Mouse (Mus musculus) kidney, postnatal 0 days (tissue): Measurements from ENCODE around the gene Smco2. TPM values are rescaled to one million over a fixed set of nuclear protein-coding genes. Genes with fewer than 3 reads are reported as not detected.

Experiments used
- ATAC-seq: fragments of 200-750 bp; cut with Nextera tagmentation; replicated peaks from 2 replicates; pipeline ENCODE4 v1.8.0; 2017; ENCODE audit warnings: low read depth, moderate number of reproducible peaks, moderate TSS enrichment, moderate library complexity; ENCODE audit not compliant: low FRiP score
- DNase-seq: peaks from one replicate; pipeline ENCODE4 v3.0.0-alpha.2; 2016; ENCODE audit warnings: low spot score
- H3K27ac ChIP-seq: fragments of 300-500 bp; sonication (generic); 2 replicates; pipeline ENCODE4 v1.5.1; 2014; ENCODE audit warnings: mild to moderate bottlenecking
- H3K27me3 ChIP-seq: fragments of 300-500 bp; sonication (generic); 2 replicates; pipeline ENCODE4 v1.6.1; 2014; ENCODE audit warnings: low read length, mixed read lengths; ENCODE audit not compliant: insufficient read depth
- H3K36me3 ChIP-seq: fragments of 300-500 bp; sonication (generic); 2 replicates; pipeline ENCODE4 v1.6.1; 2014; ENCODE audit warnings: low read length, mixed read lengths; ENCODE audit not compliant: insufficient read depth
- H3K4me1 ChIP-seq: fragments of 300-500 bp; sonication (generic); replicated peaks from 2 replicates; pipeline ENCODE4 v1.6.1; 2014; ENCODE audit warnings: antibody characterized with exemption, low read length, mixed read lengths; ENCODE audit not compliant: insufficient read depth
- H3K4me2 ChIP-seq: fragments of 300-500 bp; sonication (generic); 2 replicates; pipeline ENCODE4 v1.6.1; 2014; ENCODE audit warnings: mild to moderate bottlenecking, low read length, moderate library complexity, mixed read lengths
- H3K4me3 ChIP-seq: fragments of 300-500 bp; sonication (generic); replicated peaks from 2 replicates; pipeline ENCODE4 v1.5.1; 2014; ENCODE audit warnings: low read depth, low read length
- H3K9ac ChIP-seq: fragments of 300-500 bp; sonication (generic); 2 replicates; pipeline ENCODE4 v1.6.1; 2014; ENCODE audit warnings: low read depth, low read length
- H3K9me3 ChIP-seq: fragments of 300-500 bp; sonication (generic); replicated peaks from 2 replicates; pipeline ENCODE4 v1.6.1; 2016; ENCODE audit warnings: low read length, inconsistent platforms, mixed read lengths
- CTCF ChIP-seq: IDR thresholded peaks from 2 replicates; pipeline ENCODE4 v1.5.1; 2016; ENCODE audit warnings: antibody characterized with exemption, low read depth, mild to moderate bottlenecking, moderate library complexity
- WGBS: fragments of 180-500 bp; shearing (Covaris S2); extraction: QIAGEN DNeasy Blood & Tissue Kit; methylation state at CpG from one replicate; pipeline ENCODE4 v1.1.7; 2014; 5-methylcytosine and 5-hydroxymethylcytosine counted together
- polyA plus RNA-seq: library from polyadenylated mRNA; unstranded; fragments of >200 nt; fragmentation: Nextera tagmentation; extraction: Ambion mirVana; gene quantifications from 2 replicates; pipeline ENCODE4 v1.2.1, GENCODE M21; 2015

The Smco2 gene
- polyA plus RNA-seq, 1 experiment from 2014 or later = not detected

DNA sequence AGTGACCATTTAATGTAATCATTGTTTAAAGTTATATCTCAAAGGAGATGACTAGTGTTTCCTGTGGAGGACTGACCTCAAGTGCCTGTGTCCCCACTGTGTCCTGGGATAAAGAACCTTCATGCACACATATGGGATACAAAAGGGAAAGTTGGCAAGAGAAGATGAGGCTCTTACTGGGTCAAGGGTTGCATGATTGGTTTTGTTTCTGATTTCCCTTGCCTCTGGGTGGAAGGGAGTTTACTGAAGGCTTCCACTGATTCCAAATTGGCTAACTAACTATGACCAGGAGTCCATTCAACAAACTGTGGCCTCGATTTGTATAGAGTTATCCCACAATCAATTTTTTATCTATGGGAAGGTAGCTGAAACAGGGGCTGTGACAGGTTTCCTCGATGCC is 53.7 kb downstream of the Smco2 start:
- ATAC-seq = no peak
- peaks cover 30% of the 10 kb centered on the region for H3K4me1 ChIP-seq
- DNase-seq = no peak
- no peaks in the 10 kb centered on the region for H3K36me3 ChIP-seq
- no peak overlapping the region for H3K4me3 ChIP-seq
- no peak for TF ChIP-seq CTCF
- no peak overlapping the region for H3K27ac ChIP-seq
- no peaks in the 10 kb centered on the region for H3K27me3 ChIP-seq
- 89% methylated on average over 2 of the region's 2 CpGs for WGBS
- no peak overlapping the region for H3K4me2 ChIP-seq
- no peak overlapping the region for H3K9ac ChIP-seq
- no peaks in the 10 kb centered on the region for H3K9me3 ChIP-seq

GRCm38 (mm10) chr6:146904707-146905106 is 54.8 kb downstream of the Smco2 start:
- no peak for ATAC-seq
- no peaks in the 10 kb centered on the region for H3K36me3 ChIP-seq
- H3K4me1 ChIP-seq = peaks cover 20% of the 10 kb centered on the region
- no peak for DNase-seq
- H3K4me3 ChIP-seq = no peak overlapping the region
- no peaks in the 10 kb centered on the region for H3K9me3 ChIP-seq
- H3K4me2 ChIP-seq = no peak overlapping the region
- WGBS = 75% methylated on average over 3 of the region's 3 CpGs
- H3K27me3 ChIP-seq = no peaks in the 10 kb centered on the region
- TF ChIP-seq CTCF = no peak
- no peak overlapping the region for H3K27ac ChIP-seq
- no peak overlapping the region for H3K9ac ChIP-seq

- H3K36me3 ChIP-seq = 0 out of 2 replicates have a peak, but pooled peaks cover 3% of the 10 kb centered on the region
- DNase-seq = no peak
- TF ChIP-seq CTCF = no peak
- H3K4me3 ChIP-seq = no peak overlapping the region
- 50% methylated on average over 3 of the region's 3 CpGs for WGBS
- H3K9ac ChIP-seq = no peak overlapping the region
- peaks cover 20% of the 10 kb centered on the region for H3K4me1 ChIP-seq
- no peak overlapping the region for H3K27ac ChIP-seq
- ATAC-seq = no peak
- H3K9me3 ChIP-seq = no peaks in the 10 kb centered on the region
- H3K4me2 ChIP-seq = no peak overlapping the region
- no peaks in the 10 kb centered on the region for H3K27me3 ChIP-seq
Measured at GRCm38 (mm10) chr6:146906000-146906786, 56.3 kb downstream of the Smco2 start.

- TF ChIP-seq CTCF = no peak
- WGBS = 66% methylated on average over 5 of the region's 5 CpGs
- Histone ChIP-seq H3K9ac (no peak overlapping the region), H3K9me3 (no peaks in the 10 kb centered on the region), H3K36me3 (0 out of 2 replicates have a peak, but pooled peaks cover 3% of the 10 kb centered on the region), H3K4me2 (no peak overlapping the region), H3K4me1 (peaks cover 30% of the 10 kb centered on the region), H3K4me3 (no peak overlapping the region), H3K27me3 (no peaks in the 10 kb centered on the region), H3K27ac (0 out of 2 replicates have a peak overlapping the region, but pooled peaks have one; percentile 10)
- DNase-seq (no peak), ATAC-seq (no peak)
Measured at GRCm38 (mm10) chr6:146907061-146907794, 57.3 kb downstream of the Smco2 start.

DNA sequence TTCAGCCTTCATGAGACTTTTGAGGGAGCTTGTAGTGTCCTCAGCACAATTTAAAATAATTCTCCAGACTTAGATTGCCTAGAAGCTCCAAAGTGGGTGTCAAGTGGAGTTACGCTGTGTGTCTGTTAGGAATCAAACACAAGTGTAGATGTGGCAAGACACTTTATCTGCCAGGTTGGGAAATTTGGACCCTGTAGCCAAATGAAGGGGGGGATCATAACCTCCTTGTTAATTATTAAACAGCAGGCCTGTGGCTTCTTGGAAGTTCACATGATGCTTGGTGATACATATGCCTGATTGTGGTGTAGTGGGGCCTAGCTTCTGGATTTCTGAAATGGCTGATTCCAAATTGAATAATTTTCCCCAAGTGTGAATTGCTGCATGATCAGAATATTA is 57.9 kb downstream of the Smco2 start:
- Histone ChIP-seq H3K9ac (no peak overlapping the region), H3K27ac (no peak overlapping the region), H3K9me3 (no peaks in the 10 kb centered on the region), H3K4me2 (no peak overlapping the region), H3K36me3 (0 out of 2 replicates have a peak, but pooled peaks cover 3% of the 10 kb centered on the region), H3K4me1 (peaks cover 34% of the 10 kb centered on the region), H3K4me3 (no peak overlapping the region), H3K27me3 (no peaks in the 10 kb centered on the region)
- no peak for DNase-seq
- WGBS = 90% methylated on average over 1 of the region's 1 CpGs
- TF ChIP-seq CTCF = no peak
- ATAC-seq = no peak

DNA sequence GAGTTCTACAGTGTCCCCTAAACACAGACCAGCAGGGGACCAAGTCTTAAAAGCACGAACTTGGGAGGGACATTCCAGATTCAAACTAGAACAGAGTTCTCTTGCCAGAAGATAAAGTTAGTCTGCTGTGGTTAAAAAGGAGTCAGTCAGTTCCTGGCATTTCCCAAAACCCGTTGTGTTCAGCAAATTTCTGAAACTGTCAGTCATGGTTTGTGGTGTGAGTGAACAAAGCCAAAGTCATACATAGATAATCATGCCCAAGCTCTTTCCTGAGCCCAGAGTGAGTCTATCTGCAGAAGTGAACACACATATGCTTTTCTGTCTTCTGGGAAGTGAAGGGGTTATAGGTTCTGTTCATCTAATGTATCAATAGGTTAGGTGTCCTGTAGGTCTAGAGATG is 58.9 kb downstream of the Smco2 start:
- Histone ChIP-seq H3K36me3 (0 out of 2 replicates have a peak, but pooled peaks cover 3% of the 10 kb centered on the region), H3K9ac (no peak overlapping the region), H3K27ac (no peak overlapping the region), H3K4me3 (no peak overlapping the region), H3K27me3 (no peaks in the 10 kb centered on the region), H3K9me3 (no peaks in the 10 kb centered on the region), H3K4me1 (peaks cover 42% of the 10 kb centered on the region), H3K4me2 (no peak overlapping the region)
- ATAC-seq (no peak), DNase-seq (no peak)
- WGBS = 78% methylated on average over 2 of the region's 2 CpGs
- no peak for TF ChIP-seq CTCF
